Mouse (Mus musculus): ENCODE results near the gene Sh3d21. TPM values are rescaled to one million over a fixed set of nuclear protein-coding genes. Genes with fewer than 3 reads are reported as not detected.

The Sh3d21 gene
- polyA plus RNA-seq (2014; fragmentation: Illumina TruSeq; extraction: RNeasy Lipid Tissue Mini Kit (QIAGEN cat#74804); ENCODE audit: insufficient read depth, low read depth, low replicate concordance) = 9.4 TPM

GRCm38 (mm10) chr4:126163067-126163659 is at the start of gene Sh3d21:
TSS of gene Sh3d21 (minus strand) at chr4:126163491.

GRCm38 (mm10) chr4:126202303-126203181 is 39.3 kb upstream of the Sh3d21 start, which contains the start of gene Thrap3:
TSS of gene Thrap3 (minus strand) at chr4:126202760.

DNA sequence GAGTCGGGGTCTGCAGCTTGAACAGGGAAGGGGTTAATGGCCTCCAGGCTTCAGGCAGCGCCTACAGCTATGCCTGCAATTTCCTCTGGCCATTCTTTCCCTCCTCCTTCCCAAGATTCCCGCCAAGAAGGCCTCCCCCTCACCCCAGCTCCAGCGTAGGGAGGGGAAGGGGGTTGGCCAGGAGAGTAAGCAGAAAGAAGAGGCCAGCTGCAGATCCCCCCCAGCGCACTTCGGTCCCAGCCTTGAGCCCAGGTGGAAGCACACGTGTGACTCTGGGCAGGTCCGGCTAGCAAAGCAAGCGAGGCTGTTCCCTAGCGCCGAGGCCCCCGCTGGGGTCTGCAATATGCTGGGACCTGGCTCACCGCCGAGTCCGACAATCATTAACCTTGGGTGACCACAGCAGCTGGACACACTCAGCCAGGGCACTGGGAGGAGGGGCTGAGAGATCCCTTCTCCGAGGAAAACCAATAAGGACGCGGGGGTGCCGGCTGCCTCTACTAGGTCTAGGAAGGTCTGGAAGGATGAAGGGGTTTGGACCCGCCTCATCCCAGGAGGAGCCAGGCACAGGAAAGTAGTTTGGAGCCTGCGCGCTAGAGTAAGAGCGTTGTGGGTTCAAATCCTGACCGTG is 15.6 kb downstream of the Sh3d21 start, which contains the start of gene Eva1b:
Gene Eva1b (plus strand): TSS at position 212 of the 628 bp plus-strand sequence.

GRCm38 (mm10) chr4:126103590-126104068 is 59.7 kb downstream of the Sh3d21 start, which contains the start of gene Stk40:
TSS of gene Stk40 (plus strand) at chr4:126103957.

Other genes starting within 250 kb of the Sh3d21 start
- 9.5 TPM for gene Csf3r, start 138.9 kb downstream of the Sh3d21 start, polyA plus RNA-seq (2014; fragmentation: Illumina TruSeq; extraction: RNeasy Lipid Tissue Mini Kit (QIAGEN cat#74804); ENCODE audit: insufficient read depth, low read depth, low replicate concordance)
- gene Mrps15, start 116.6 kb downstream of the Sh3d21 start, polyA plus RNA-seq (2014; fragmentation: Illumina TruSeq; extraction: RNeasy Lipid Tissue Mini Kit (QIAGEN cat#74804); ENCODE audit: insufficient read depth, low read depth, low replicate concordance) = 47.3 TPM
- 10.3 TPM for gene Oscp1, start 104.9 kb downstream of the Sh3d21 start, polyA plus RNA-seq (2014; fragmentation: Illumina TruSeq; extraction: RNeasy Lipid Tissue Mini Kit (QIAGEN cat#74804); ENCODE audit: insufficient read depth, low read depth, low replicate concordance)
- gene Lsm10, start 66.9 kb downstream of the Sh3d21 start, polyA plus RNA-seq (2014; fragmentation: Illumina TruSeq; extraction: RNeasy Lipid Tissue Mini Kit (QIAGEN cat#74804); ENCODE audit: insufficient read depth, low read depth, low replicate concordance) = 28.6 TPM
- 23.3 TPM for gene Stk40, start 59.5 kb downstream of the Sh3d21 start, polyA plus RNA-seq (2014; fragmentation: Illumina TruSeq; extraction: RNeasy Lipid Tissue Mini Kit (QIAGEN cat#74804); ENCODE audit: insufficient read depth, low read depth, low replicate concordance)
- 67.8 TPM for gene Eva1b, start 15.7 kb downstream of the Sh3d21 start, polyA plus RNA-seq (2014; fragmentation: Illumina TruSeq; extraction: RNeasy Lipid Tissue Mini Kit (QIAGEN cat#74804); ENCODE audit: insufficient read depth, low read depth, low replicate concordance)
- gene Thrap3, start 39.3 kb upstream of the Sh3d21 start, polyA plus RNA-seq (2014; fragmentation: Illumina TruSeq; extraction: RNeasy Lipid Tissue Mini Kit (QIAGEN cat#74804); ENCODE audit: insufficient read depth, low read depth, low replicate concordance) = 40.4 TPM
- gene Map7d1, start 92.9 kb upstream of the Sh3d21 start, polyA plus RNA-seq (2014; fragmentation: Illumina TruSeq; extraction: RNeasy Lipid Tissue Mini Kit (QIAGEN cat#74804); ENCODE audit: insufficient read depth, low read depth, low replicate concordance) = 78.5 TPM
- gene Trappc3, start 98.8 kb upstream of the Sh3d21 start, polyA plus RNA-seq (2014; fragmentation: Illumina TruSeq; extraction: RNeasy Lipid Tissue Mini Kit (QIAGEN cat#74804); ENCODE audit: insufficient read depth, low read depth, low replicate concordance) = 62.7 TPM
- gene Col8a2, start 123.3 kb upstream of the Sh3d21 start, polyA plus RNA-seq (2014; fragmentation: Illumina TruSeq; extraction: RNeasy Lipid Tissue Mini Kit (QIAGEN cat#74804); ENCODE audit: insufficient read depth, low read depth, low replicate concordance) = 3.6 TPM
- gene Adprhl2, start 158.2 kb upstream of the Sh3d21 start, polyA plus RNA-seq (2014; fragmentation: Illumina TruSeq; extraction: RNeasy Lipid Tissue Mini Kit (QIAGEN cat#74804); ENCODE audit: insufficient read depth, low read depth, low replicate concordance) = 26.1 TPM
- gene Tekt2, start 162.2 kb upstream of the Sh3d21 start, polyA plus RNA-seq (2014; fragmentation: Illumina TruSeq; extraction: RNeasy Lipid Tissue Mini Kit (QIAGEN cat#74804); ENCODE audit: insufficient read depth, low read depth, low replicate concordance) = 11.0 TPM

Data from lung, adult 10 weeks (tissue).